Mouse (Mus musculus) bone marrow macrophage, adult 2 months (primary cell): ENCODE results near the gene Pcx.

Source experiments
- CTCF ChIP-seq: IDR thresholded peaks from 2 replicates; pipeline ENCODE4 v1.5.1; 2012; ENCODE audit warnings: low read depth, mild to moderate bottlenecking, low read length, moderate library complexity
- POLR2A ChIP-seq: IDR thresholded peaks from 2 replicates; pipeline ENCODE4 v1.6.1; 2012; ENCODE audit warnings: mild to moderate bottlenecking, low read depth, low read length, borderline replicate concordance

DNA sequence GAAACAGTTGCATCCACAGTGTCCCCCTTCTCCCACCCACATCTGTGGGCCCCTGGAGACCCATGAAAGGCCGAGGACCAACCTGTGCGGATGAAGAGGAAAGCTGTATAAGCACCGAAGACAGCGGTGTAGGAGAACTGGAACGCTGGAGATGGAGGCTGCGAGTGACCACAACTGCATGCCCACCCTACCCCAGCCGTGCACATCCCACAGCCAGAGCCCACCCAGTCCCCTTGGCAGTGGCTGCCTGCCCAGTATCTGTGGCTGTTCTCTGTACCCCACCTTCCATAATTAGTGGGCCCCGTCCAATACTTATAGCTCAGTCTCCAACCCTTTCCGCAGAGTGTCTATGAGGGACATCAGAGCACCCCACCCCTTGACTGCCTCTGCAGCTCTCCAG is 113.1 kb downstream of the Pcx start:
- TF ChIP-seq CTCF (no peak), POLR2A (no peak)
